Mouse (Mus musculus): ENCODE data around the gene Fam221b.

Fam221b gene

DNA sequence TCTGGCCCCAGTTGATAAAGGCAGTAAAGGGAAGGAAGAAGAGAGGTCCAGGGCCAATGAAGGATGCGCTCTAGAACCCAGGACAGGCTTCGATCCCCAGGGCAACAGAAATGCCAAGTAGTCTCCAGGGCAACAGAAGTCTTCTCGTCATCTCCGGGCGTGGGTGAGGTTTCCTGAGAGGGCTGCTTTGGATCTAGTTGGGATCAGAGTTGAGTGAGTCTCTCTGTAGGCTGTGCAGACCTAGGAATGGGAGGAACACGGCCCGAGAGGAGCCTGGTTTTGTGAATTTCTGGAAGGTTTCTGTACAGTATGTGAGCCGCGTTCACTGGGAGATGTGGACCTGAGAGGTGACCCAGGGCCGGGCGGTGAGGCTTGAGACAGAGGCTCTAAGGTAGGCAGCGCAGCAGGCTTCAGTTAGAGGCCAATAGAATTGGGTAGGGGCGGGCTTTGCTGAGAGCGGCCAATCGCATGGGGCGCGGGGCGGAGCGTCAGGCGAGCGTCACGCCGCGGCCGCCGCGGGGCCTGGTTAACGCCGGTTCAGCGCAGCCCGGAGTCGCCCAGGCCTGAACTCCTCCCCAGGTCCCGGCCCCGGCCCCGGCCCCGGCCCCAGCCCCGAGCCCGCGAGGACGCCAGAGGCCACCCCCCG lies at the start of gene Fam221b, which contains the start of gene Tmem8b:
Gene Fam221b (minus strand): TSS at position 364 of the 646 bp plus-strand sequence.
Gene Tmem8b (plus strand): TSS at position 190 of the 646 bp plus-strand sequence.
- peak; percentile 72 for DNase-seq (ENCODE audit: low read depth, low spot score)

DNA sequence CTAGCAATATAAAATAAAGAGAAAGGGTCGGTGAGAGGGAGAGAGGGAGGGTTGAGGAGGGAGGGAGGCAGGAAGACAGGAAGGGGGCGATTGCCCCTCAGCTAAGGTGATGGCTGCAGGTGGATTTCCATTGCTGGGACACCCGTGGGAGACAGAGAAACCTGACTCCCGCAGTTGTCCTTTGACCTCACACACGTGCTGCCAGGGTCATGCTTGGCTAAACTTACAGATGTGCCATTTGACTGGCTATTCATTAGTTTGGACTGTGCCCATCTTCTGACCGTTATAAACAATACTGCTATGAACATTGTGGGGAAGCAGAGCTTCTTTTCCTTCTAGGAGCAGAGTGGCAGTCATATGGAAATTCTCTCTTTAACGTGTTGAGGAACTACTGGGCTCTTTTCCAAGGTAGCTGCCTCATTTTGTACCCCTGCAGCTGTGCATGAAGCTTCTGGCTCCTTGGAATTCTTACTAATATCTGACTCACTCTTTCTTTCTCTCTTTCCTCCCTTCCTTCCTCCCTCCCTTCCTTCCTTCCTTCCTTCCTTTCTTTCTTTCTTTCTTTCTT lies 44.8 kb upstream of the Fam221b start:
- no peak for DNase-seq (ENCODE audit: low read depth, low spot score)

DNA sequence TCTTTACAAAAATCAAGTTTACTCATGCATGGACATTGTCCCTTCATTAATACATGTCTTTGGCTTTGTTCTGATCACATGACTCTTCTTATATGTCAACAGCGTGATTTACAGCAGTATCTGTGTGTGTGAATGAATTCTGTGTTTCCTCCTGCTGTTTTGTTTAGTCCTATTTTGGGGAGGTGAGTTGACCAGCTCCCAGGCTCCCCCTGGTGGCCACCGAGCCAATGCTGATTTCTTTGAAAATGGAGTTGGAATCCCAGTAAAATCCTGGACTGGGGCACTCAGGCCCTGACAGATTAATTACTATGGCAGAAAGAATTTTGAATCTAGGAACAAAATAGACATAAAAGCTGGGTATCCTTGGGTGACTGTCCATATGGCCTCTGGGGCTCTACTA lies 42.9 kb upstream of the Fam221b start:
- DNase-seq (ENCODE audit: low read depth, low spot score): no peak

DNA sequence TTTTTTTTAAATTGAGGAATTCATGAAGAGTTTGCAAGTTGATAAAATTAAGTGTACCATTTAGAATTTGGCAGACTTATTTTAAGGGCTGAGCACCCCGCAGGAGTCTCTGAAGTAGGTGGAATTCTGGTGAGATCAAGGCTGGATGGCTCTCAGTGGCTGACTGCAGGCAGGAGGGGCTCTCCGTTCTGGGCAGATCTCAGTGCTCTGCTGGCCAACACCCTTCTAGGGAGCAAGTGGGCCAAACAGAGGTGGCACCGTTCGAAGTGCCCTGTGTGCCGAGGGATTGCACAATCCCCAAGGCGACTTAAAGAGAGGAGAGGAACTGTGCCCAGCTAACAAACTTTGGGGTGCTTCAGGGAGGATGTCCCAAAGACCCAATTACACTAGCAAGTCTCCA lies 40.9 kb upstream of the Fam221b start, which contains the start of gene Olfr71:
Gene Olfr71 (minus strand): TSS at position 387 of the 400 bp plus-strand sequence.
- no peak for DNase-seq (ENCODE audit: low read depth, low spot score)

DNA sequence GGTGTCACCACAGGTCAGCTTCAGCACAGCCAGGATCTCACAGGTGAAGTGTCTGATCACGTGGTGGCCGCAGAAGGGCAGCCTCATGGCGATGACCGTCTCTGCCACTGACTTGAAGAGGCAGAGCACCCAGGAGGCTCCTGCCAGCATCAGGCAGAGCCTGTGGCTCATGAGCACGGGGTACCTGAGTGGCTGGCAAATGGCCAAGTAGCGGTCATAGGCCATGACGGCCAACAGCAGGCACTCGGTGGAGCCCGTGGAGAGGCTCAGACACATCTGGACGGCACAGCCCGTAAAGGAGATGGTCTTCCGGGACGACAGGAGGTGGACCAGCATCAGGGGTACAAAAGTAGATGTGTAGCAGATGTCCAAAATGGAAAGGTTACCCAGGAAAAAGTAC lies 37.0 kb upstream of the Fam221b start:
- DNase-seq (ENCODE audit: low read depth, low spot score): no peak

DNA sequence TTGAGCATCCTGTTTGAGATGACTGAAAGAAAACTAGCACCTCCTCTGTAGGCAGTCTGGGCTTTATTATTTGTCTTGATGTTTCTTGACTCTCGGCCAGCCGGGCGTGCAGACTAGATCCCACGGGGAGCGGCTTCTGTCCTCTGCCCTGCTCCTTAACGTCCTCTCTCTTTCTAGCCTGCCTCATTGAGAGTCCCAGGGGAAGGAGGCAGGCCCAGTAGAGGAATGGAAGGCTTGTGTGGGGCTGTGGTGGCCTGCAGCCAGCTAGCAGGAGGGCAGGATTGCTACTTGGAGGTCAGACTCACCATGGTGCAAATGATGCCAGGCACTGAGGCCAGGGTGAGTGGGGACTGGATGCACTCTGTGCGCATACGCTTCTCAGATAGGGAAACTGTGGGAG lies 34.9 kb upstream of the Fam221b start:
- DNase-seq (ENCODE audit: low read depth, low spot score): no peak

DNA sequence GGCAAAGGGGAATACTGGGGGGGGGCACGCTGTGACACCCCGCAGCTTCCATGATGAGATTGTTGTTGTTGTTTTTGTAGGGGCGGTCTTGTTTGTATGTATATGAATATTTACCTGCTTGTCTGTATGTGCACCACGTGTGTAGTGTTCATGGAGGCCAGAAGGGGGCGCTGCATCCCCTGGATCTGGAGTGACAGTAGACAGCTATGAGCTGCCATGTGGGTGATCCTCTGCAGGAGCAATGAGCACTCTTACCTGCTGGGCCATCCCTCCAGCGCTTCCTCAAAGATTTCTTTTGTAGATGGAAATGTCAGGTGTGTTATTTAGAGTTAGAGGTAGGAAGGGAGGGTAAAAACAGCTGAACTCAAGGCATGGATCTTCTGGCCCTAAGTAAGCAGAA lies 34.5 kb upstream of the Fam221b start:
- DNase-seq (ENCODE audit: low read depth, low spot score): no peak

DNA sequence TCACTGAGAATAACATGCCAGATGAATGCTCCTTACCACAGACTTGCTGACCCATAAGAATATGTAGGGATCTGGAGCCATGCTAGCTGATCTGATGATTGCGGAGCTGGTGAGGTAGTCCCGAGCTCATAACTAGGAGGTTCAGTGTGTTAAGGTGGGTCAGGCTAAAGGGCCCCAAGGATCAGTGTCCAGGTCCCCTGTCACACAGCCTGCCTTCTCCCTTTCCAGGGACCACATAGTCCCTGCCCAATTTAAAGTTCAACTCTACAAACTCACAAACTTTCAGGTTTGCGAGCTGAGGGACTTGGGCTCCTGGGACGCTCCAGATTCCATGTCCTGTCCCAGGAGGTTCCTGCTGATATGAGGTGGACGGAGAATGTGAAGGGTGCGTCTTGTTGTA lies 31.8 kb upstream of the Fam221b start, which contains the start of gene Olfr70:
Gene Olfr70 (minus strand): TSS at position 101 of the 400 bp plus-strand sequence.
- no peak for DNase-seq (ENCODE audit: low read depth, low spot score)

DNA sequence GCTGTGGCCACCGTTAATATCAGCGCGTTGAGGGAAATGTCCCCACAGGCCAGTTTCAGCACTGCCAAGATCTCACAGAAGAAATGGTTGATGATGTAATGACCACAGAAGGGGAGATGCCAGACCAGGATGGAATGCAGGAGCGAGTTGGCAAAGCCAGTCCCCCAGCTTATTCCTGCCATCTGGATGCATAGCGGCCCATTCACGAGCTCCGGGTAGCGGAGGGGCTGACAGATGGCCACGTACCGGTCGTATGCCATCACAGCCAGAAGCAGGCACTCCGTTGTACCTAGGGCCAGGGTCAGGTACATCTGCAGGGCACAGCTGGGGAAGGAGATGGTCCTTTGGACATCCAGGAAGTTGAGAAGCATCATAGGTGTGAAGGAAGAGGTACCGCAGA lies 27.6 kb upstream of the Fam221b start:
- DNase-seq (ENCODE audit: low read depth, low spot score): no peak

DNA sequence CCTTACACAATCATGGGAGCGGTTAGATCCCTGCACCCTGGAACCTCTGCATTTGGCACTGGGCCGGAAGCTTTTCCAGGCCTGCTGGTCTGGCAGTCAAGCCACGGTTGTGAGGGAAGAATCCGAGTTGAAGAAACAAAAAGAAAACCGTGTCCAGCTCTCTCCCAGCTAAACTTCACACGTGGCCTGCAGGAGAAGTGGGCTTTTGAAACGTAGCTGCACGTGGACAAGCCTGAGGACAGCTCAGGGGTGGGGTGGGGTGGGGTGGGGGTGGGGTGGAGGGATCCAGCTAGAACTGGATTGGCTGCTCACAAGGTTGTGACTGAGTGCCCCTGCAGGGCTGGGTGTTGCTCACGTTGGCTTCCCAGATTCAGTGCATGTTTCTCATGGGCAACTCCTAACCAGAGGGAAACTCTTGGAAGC lies 26.3 kb upstream of the Fam221b start:
- no peak for DNase-seq (ENCODE audit: low read depth, low spot score)

DNA sequence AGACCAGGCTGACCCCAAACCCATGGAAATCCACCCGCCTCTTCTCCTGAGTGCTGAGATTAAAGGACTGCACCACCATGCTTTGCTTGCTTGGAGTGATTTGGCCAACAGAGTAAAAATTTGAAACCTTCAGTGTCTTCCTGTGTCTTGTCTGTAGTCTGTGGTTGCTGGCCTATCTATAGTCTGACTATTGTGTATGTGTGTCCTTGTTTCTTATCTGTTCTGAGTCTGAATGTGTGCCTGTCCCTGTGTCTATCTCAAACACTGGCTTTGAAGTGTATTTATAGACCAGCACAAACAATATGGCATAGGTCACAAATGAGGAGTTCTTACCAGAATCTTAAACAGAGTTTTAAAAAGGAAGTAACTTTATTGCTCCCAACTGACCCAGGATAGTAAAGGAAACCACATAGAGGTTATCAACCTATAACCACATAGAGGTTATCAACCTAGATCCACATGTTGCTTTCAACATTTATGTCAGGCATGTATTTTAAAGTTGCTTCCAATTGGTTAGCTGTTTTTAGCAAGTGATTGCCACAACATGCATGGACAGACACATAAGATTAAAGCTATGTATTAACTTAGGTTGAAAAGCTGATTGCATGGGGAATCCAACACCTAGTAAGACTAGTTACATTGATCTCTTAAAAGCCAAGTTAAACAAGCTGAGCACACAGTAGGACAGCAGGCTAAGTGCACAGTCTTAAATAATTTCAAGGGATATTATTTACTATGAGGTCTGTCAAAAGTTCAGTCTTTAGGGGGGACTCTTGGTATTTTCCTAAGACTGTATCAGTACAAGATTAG lies 25.7 kb upstream of the Fam221b start:
- no peak for DNase-seq (ENCODE audit: low read depth, low spot score)

DNA sequence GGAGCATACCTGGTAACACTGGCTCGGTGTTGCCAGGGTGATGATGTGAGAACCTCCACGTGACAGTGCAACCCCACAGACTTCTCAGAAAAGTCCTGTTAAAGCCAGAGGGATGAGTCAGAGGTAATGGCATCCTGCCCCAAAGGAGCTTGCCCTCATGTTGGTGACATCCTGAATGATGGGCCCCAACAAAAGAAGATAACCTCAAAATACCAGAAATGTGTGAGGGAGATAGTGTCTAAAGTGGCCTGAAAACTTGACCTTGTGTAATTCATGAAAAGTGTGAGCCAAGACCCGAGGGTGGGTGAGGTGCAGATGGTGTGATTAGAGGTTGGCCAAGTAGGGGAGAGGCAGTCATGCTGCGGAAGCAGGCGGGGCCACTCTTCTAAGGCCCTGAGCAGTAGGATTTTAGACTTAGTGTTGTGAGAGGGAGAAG lies 24.9 kb upstream of the Fam221b start:
- DNase-seq (ENCODE audit: low read depth, low spot score): no peak

DNA sequence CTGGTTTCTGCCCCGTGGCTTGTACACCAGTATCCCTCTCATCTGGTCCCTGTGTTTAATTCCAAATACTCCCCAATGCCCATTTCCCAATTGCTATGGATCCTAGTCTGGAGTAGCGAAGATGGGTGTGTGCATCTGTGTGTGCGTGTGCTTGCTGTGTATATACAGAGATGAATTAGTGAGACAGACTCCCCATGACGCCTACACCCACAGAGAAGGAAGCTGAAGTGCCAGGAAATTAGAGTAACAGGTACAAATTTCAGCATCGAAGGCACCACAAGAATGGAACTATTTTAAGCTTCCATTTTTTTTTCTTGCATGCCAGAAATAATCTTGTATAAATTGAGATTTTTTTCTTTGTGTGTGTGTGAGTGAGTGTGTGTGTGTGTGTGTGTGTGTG lies 22.1 kb upstream of the Fam221b start:
- no peak for DNase-seq (ENCODE audit: low read depth, low spot score)

DNA sequence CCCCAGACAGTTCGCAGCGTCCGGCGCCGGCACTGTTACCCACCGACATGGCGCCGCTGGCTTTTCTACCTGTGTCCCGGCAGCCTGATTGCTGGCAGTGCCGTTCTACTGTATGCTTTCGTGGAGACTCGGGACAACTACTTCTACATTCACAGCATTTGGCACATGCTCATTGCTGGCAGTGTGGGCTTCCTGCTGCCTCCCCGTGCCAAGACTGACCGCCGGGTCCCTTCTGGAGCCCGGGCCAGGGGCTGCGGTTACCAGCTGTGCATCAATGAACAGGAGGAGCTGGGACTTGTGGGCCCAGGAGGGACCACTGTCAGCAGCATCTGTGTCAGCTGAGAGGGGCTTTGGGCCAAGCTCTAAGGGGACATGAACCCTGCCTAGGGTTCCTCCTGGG lies 21.1 kb upstream of the Fam221b start:
- DNase-seq (ENCODE audit: low read depth, low spot score): no peak

DNA sequence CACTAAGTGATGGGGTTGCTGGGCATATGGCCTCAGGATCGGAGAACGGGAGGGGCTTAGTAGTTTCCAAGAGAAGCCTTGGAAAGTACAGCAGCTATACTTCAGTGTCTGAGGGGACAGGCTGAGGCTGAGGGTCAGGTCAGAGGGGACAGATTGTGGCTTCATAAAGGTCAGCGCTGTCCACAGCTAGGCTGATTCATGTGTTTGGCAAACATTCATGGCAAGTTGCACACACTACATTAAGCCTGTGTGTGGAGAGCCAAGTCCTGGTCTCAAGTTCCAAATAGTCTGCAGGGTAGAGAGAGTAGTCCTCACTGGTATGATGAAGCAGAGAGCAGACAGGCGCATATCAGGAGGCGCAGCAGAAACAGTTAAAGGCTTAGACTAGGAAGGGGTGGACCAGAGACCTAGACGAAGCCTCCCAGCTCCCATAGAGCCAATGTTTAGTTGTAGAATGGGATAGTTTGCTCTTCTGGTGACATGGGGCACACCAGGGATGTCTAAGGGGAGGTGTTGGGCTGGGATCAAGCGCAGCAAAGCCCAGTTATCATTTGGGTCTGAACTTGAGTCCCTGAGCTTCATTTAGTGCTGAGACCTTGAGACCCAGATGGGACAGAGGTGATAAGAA lies 10.6 kb upstream of the Fam221b start:
- no peak for DNase-seq (ENCODE audit: low read depth, low spot score)

DNA sequence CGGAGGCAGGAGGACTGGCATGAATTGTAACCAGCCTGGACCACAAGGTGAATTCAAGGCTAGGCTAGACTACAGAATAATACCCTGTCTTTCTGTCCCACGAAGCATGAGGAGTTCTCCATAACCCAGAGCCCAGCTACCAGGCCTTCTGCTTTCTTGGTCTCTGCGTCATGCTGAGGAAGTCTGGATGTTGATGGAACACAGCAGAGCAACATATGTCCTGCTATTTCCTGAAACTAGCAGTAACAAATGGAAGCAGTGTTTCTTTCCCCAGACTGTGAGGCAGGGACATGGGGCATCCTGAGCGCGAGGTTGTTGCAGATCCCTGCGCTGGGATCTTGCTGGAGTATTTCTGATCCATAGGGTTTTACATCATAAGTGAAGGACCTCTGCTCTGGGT lies 9.6 kb upstream of the Fam221b start:
- no peak for DNase-seq (ENCODE audit: low read depth, low spot score)

DNA sequence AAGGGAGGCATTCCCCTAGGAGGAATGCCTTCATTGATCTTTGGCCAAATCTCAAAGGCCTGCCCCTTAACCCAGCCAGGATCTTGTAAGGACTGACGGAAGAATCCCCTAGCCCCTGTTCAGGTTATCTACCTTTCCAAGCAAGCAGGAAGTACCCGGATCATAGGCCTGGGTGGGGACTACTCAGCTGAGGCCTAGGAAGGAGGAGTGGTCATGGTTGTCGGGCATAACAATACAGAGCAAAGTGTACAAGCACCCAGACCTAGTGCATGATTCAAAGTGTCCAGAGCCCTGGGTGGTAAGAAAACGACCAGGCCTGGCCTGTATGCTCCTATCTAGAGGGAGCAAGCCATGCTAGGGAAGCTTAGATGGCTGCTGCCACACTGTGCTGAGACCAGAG lies 6.7 kb upstream of the Fam221b start:
- DNase-seq (ENCODE audit: low read depth, low spot score): no peak

DNA sequence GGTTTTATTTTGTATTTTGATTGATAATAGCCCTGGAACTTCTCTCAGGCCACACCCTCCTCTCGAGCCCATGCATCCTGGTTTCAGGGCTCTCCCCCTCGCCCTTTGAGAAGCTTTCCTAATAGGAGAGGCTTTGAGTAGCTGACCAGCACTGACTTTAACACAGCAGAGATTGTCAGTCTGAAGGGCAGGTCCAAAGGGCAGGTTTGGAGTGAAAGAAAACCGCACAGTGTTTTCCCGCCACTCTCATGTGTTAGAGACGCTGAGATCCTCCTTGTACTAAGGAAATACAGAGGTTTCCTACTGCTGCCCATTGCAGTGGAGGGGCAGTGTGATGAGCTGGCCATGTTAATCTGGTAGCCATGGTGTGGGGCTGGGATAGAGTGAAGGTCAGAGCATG lies 6.0 kb upstream of the Fam221b start:
- no peak for DNase-seq (ENCODE audit: low read depth, low spot score)

DNA sequence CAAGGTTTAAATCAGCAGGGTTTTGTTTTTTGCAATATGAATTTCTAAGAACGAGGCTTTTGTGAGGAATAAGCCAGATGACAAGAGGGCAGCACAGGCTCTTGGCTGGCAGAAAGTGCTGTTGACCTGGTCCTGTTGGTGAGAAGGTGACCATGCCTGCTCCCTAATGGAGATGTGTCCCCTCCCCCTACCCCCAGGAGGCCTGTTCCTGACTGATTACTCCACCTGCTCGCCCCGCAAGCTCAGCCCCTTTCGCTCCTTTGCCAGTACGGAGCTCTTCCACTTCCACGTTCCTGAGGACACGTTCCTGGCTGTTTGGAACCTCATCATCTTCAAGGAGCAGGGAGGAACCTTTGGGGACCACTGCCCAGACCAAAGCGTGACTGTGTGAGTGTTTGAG lies 4.8 kb upstream of the Fam221b start:
- DNase-seq (ENCODE audit: low read depth, low spot score): no peak

DNA sequence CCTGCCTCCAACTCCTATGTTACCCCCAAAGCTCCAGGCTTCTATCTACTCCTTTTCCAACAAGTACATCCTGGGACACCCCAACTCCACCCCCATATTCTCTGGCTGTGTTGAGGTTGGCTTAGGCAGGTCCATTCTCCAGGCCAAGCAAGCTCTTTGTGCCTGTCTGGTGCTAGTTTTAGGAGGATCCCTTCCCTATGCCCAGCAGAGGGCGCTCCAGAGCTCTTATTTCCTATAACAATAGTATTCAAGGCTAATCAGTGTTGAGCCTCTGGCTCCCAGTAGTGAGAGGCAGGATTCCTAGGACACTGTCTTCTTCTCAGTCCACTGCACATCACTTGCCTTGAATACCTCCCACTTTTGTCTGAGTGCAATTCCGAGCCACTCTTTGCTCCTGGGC lies 3.1 kb upstream of the Fam221b start:
- DNase-seq (ENCODE audit: low read depth, low spot score): peak; percentile 55

DNA sequence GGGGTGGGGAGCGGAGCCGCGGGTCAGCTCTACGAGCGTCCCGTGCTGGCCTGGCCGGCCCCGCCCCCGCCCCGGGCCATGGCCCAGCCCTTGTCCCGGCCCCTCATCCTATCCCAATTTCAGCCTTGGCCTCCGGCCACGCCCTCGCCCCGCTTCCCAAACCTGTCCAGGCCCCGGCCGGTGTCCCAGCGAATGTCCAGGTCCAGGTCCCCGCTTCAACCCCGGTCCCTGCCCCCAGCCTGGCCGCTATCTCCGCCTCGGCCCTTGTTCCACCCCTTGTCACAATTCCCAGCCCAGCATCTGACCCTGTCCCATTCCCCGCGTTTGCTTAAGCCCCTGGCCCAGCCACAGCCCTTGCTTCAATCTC lies 466 bp upstream of the Fam221b start:
- DNase-seq (ENCODE audit: low read depth, low spot score): no peak

DNA sequence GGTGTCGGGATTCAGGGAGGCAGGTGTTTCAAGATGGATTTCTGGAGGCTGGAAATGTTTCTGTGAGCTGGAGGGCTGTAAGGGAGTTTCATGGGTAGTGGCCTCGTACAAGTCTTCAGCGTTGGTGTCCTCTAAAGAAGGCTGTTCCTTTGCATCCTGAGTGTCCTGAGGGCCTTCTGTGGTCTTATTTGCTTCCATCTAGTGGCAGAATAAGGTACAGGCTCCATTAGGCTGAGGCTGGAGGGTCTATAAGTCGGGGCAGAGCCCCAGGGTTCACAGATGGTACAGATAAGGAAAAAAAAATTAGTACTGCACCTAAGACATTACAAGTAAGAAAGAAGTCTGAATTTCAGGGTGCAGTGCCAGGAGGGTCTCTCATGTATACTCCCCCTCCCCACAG lies 2.5 kb downstream of the Fam221b start:
- no peak for DNase-seq (ENCODE audit: low read depth, low spot score)

All from brain, embryonic 18.5 days (tissue).